Comparison of ENCODE assay signal across 8 mouse cellular contexts in genomic region chr9:59723791-59724442, GRCm38 (mm10). TPM values are rescaled to one million over a fixed set of nuclear protein-coding genes. Genes with fewer than 3 reads are reported as not detected.
DNase-seq lines count a peak whose midpoint lies in the region; ATAC-seq lines count a peak whose summit lies in the region.

No protein-coding gene starts in this region.

- 65% methylated on average over 8 of the region's 8 CpGs for WGBS in midbrain, embryonic 15.5 days
- WGBS in midbrain, embryonic 13.5 days = 66% methylated on average over 8 of the region's 8 CpGs
- WGBS in embryonic facial prominence, embryonic 15.5 days = 36% methylated on average over 8 of the region's 8 CpGs
- WGBS in hindbrain, embryonic 14.5 days = 59% methylated on average over 8 of the region's 8 CpGs
- WGBS in liver, embryonic 11.5 days = 70% methylated on average over 8 of the region's 8 CpGs

- H3K27me3 ChIP-seq in midbrain, embryonic 15.5 days (replicated peaks) = no peaks in the 10 kb centered on the region
- no peaks in the 10 kb centered on the region for H3K27me3 ChIP-seq in midbrain, embryonic 13.5 days
- H3K27me3 ChIP-seq in embryonic facial prominence, embryonic 15.5 days = no peaks in the 10 kb centered on the region
- H3K27me3 ChIP-seq in hindbrain, embryonic 14.5 days (ENCODE audit: control insufficient read depth, insufficient read depth, low read length) = no peaks in the 10 kb centered on the region
- H3K27me3 ChIP-seq in liver, embryonic 11.5 days (replicated peaks; ENCODE audit: control insufficient read depth, insufficient read depth, low read length) = no peaks in the 10 kb centered on the region

- ATAC-seq in midbrain, embryonic 15.5 days (replicated peaks) = 0 out of 2 replicates have a peak, but pooled peaks have one; percentile 37
- no peak for ATAC-seq in midbrain, embryonic 13.5 days
- ATAC-seq in embryonic facial prominence, embryonic 15.5 days (ENCODE audit: insufficient number of reproducible peaks, low FRiP score, low TSS enrichment, low read depth) = peak; percentile 84
- 0 out of 2 replicates have a peak, but pooled peaks have one; percentile 21 for ATAC-seq in hindbrain, embryonic 14.5 days (ENCODE audit: low FRiP score)
- no peak for ATAC-seq in liver, embryonic 11.5 days (replicated peaks; ENCODE audit: low FRiP score)

- no peak overlapping the region for H3K4me3 ChIP-seq in midbrain, embryonic 15.5 days
- H3K4me3 ChIP-seq in midbrain, embryonic 13.5 days (replicated peaks) = no peak overlapping the region
- H3K4me3 ChIP-seq in embryonic facial prominence, embryonic 15.5 days (replicated peaks) = no peak overlapping the region
- no peak overlapping the region for H3K4me3 ChIP-seq in hindbrain, embryonic 14.5 days (replicated peaks; ENCODE audit: low read length)
- H3K4me3 ChIP-seq in liver, embryonic 11.5 days (ENCODE audit: low read depth, low read length) = no peak overlapping the region

- no peak for DNase-seq in hindbrain, embryonic 14.5 days (ENCODE audit: low spot score)
- DNase-seq in layer of hippocampus, postnatal 14 days (ENCODE audit: low spot score in 2 of 2) = peak; percentile 41 to 74
- peak; percentile 40 for DNase-seq in lung, postnatal 25 days (ENCODE audit: low spot score)
- DNase-seq in adrenal gland, adult 8-10 months = no peak
- no peak for DNase-seq in liver, embryonic 11.5 days (ENCODE audit: low spot score)

- no peaks in the 10 kb centered on the region for H3K9me3 ChIP-seq in midbrain, embryonic 15.5 days
- no peaks in the 10 kb centered on the region for H3K9me3 ChIP-seq in midbrain, embryonic 13.5 days
- H3K9me3 ChIP-seq in embryonic facial prominence, embryonic 15.5 days (replicated peaks) = no peaks in the 10 kb centered on the region
- no peaks in the 10 kb centered on the region for H3K9me3 ChIP-seq in hindbrain, embryonic 14.5 days (ENCODE audit: control insufficient read depth, low read length)
- H3K9me3 ChIP-seq in liver, embryonic 11.5 days (ENCODE audit: control insufficient read depth, low read length) = no peaks in the 10 kb centered on the region

- no peak overlapping the region for H3K4me2 ChIP-seq in midbrain, embryonic 15.5 days
- H3K4me2 ChIP-seq in midbrain, embryonic 13.5 days (replicated peaks) = no peak overlapping the region
- H3K4me2 ChIP-seq in embryonic facial prominence, embryonic 15.5 days (replicated peaks) = no peak overlapping the region
- H3K4me2 ChIP-seq in hindbrain, embryonic 14.5 days (replicated peaks) = no peak overlapping the region
- H3K4me2 ChIP-seq in liver, embryonic 11.5 days = no peak overlapping the region

- no peaks in the 10 kb centered on the region for H3K36me3 ChIP-seq in midbrain, embryonic 15.5 days (replicated peaks)
- no peaks in the 10 kb centered on the region for H3K36me3 ChIP-seq in midbrain, embryonic 13.5 days
- H3K36me3 ChIP-seq in embryonic facial prominence, embryonic 15.5 days = no peaks in the 10 kb centered on the region
- no peaks in the 10 kb centered on the region for H3K36me3 ChIP-seq in hindbrain, embryonic 14.5 days (replicated peaks; ENCODE audit: control insufficient read depth, insufficient read depth)
- H3K36me3 ChIP-seq in liver, embryonic 11.5 days (ENCODE audit: control insufficient read depth, insufficient read depth, low read length) = no peaks in the 10 kb centered on the region

- H3K4me1 ChIP-seq in midbrain, embryonic 15.5 days = peaks cover 4% of the 10 kb centered on the region
- H3K4me1 ChIP-seq in midbrain, embryonic 13.5 days (replicated peaks) = peaks cover 10% of the 10 kb centered on the region
- H3K4me1 ChIP-seq in embryonic facial prominence, embryonic 15.5 days = peaks cover 16% of the 10 kb centered on the region
- H3K4me1 ChIP-seq in hindbrain, embryonic 14.5 days (replicated peaks; ENCODE audit: control insufficient read depth, insufficient read depth, low read length) = peaks cover 6% of the 10 kb centered on the region; the same call in 1 of the 2 replicates
- no peaks in the 10 kb centered on the region for H3K4me1 ChIP-seq in liver, embryonic 11.5 days (replicated peaks; ENCODE audit: control insufficient read depth, insufficient read depth, low read length)

- no peak overlapping the region for H3K27ac ChIP-seq in midbrain, embryonic 15.5 days
- no peak overlapping the region for H3K27ac ChIP-seq in midbrain, embryonic 13.5 days
- peak overlapping the region; percentile 71 for H3K27ac ChIP-seq in embryonic facial prominence, embryonic 15.5 days (replicated peaks)
- no peak overlapping the region for H3K27ac ChIP-seq in hindbrain, embryonic 14.5 days
- no peak overlapping the region for H3K27ac ChIP-seq in liver, embryonic 11.5 days (ENCODE audit: low read depth, low read length)

- no peak overlapping the region for H3K9ac ChIP-seq in midbrain, embryonic 15.5 days
- no peak overlapping the region for H3K9ac ChIP-seq in midbrain, embryonic 13.5 days (replicated peaks)
- no peak overlapping the region for H3K9ac ChIP-seq in embryonic facial prominence, embryonic 15.5 days
- H3K9ac ChIP-seq in hindbrain, embryonic 14.5 days = no peak overlapping the region
- H3K9ac ChIP-seq in liver, embryonic 11.5 days (ENCODE audit: low read depth, low read length) = no peak overlapping the region

RNA-seq across cellular contexts. Expression of gene Senp8, which starts 26.6 kb away (rescaled TPM):
- polyA plus RNA-seq in midbrain, embryonic 15.5 days (2015; fragmentation: Nextera tagmentation; extraction: Ambion mirVana) = 11.1 and 14.0 TPM in 2 replicates
- 14.4 and 16.3 TPM in 2 replicates for polyA plus RNA-seq in midbrain, embryonic 13.5 days (2015; fragmentation: Nextera tagmentation; extraction: Ambion mirVana)
- polyA plus RNA-seq in embryonic facial prominence, embryonic 15.5 days (2015; fragmentation: Nextera tagmentation; extraction: Ambion mirVana) = 9.4 and 11.1 TPM in 2 replicates
- 11.4 and 11.6 TPM in 2 replicates for polyA plus RNA-seq in hindbrain, embryonic 14.5 days (2014; fragmentation: Nextera tagmentation; extraction: Ambion mirVana)
- total RNA-seq in layer of hippocampus, postnatal 14 days (2021) = 1 to 10 TPM; 6.3 to 8.7 TPM
- total RNA-seq in adrenal gland, adult 8-10 months (2022) = 10 to 100 TPM in 3 of 4 experiments, 1 to 10 TPM in 1; 9.8 to 16.5 (median 11.5) TPM
- polyA plus RNA-seq in liver, embryonic 11.5 days (2014; fragmentation: Nextera tagmentation; extraction: Ambion mirVana) = 9.8 and 10.9 TPM in 2 replicates

RNA-seq across cellular contexts. Expression of gene Myo9a, which starts 26.8 kb away (rescaled TPM):
- polyA plus RNA-seq in midbrain, embryonic 15.5 days (2015; fragmentation: Nextera tagmentation; extraction: Ambion mirVana) = 28.1 and 28.2 TPM in 2 replicates
- 24.5 and 25.7 TPM in 2 replicates for polyA plus RNA-seq in midbrain, embryonic 13.5 days (2015; fragmentation: Nextera tagmentation; extraction: Ambion mirVana)
- polyA plus RNA-seq in embryonic facial prominence, embryonic 15.5 days (2015; fragmentation: Nextera tagmentation; extraction: Ambion mirVana) = 13.1 and 13.9 TPM in 2 replicates
- polyA plus RNA-seq in hindbrain, embryonic 14.5 days (2014; fragmentation: Nextera tagmentation; extraction: Ambion mirVana) = 28.9 and 29.9 TPM in 2 replicates
- total RNA-seq in layer of hippocampus, postnatal 14 days (2021) = 10 to 100 TPM; 61.0 to 65.7 TPM
- total RNA-seq in adrenal gland, adult 8-10 months (2022) = 10 to 100 TPM; 13.4 to 26.5 (median 16.8) TPM
- 7.0 and 8.1 TPM in 2 replicates for polyA plus RNA-seq in liver, embryonic 11.5 days (2014; fragmentation: Nextera tagmentation; extraction: Ambion mirVana)

RNA-seq across cellular contexts. Expression of gene Gramd2, which starts 44.0 kb away (rescaled TPM):
- 4.4 and 4.6 TPM in 2 replicates for polyA plus RNA-seq in midbrain, embryonic 15.5 days (2015; fragmentation: Nextera tagmentation; extraction: Ambion mirVana)
- polyA plus RNA-seq in midbrain, embryonic 13.5 days (2015; fragmentation: Nextera tagmentation; extraction: Ambion mirVana) = 1.2 and 2.1 TPM in 2 replicates
- polyA plus RNA-seq in embryonic facial prominence, embryonic 15.5 days (2015; fragmentation: Nextera tagmentation; extraction: Ambion mirVana) = 6.6 and 7.6 TPM in 2 replicates
- 2.9 and 6.0 TPM in 2 replicates for polyA plus RNA-seq in hindbrain, embryonic 14.5 days (2014; fragmentation: Nextera tagmentation; extraction: Ambion mirVana)
- 1 to 10 TPM; 6.9 to 7.4 TPM for total RNA-seq in layer of hippocampus, postnatal 14 days (2021)
- under 1 TPM in 3 of 4 experiments, not detected in 1; 0.07 to 0.20 (median 0.11) TPM for total RNA-seq in adrenal gland, adult 8-10 months (2022)
- polyA plus RNA-seq in liver, embryonic 11.5 days (2014; fragmentation: Nextera tagmentation; extraction: Ambion mirVana) = 0.16 and 0.25 TPM in 2 replicates

Comparison
In these comparisons a context has a peak if more than half of its experiments do, and no peak if none do; other contexts are left out.
1. ATAC-seq: peak in midbrain, embryonic 15.5 days (single experiment), embryonic facial prominence, embryonic 15.5 days (single experiment) and hindbrain, embryonic 14.5 days (single experiment); none in midbrain, embryonic 13.5 days (single experiment) and liver, embryonic 11.5 days (single experiment).
2. DNase-seq: peak in layer of hippocampus, postnatal 14 days (2 of 2) and lung, postnatal 25 days (single experiment); none in hindbrain, embryonic 14.5 days (single experiment), adrenal gland, adult 8-10 months (single experiment) and liver, embryonic 11.5 days (single experiment).